Mouse (Mus musculus): Measurements from ENCODE around the gene Foxl1.

- TF ChIP-seq CTCF (IDR thresholded peaks at IDR 0.05; ENCODE audit: extremely low read depth, insufficient read length, insufficient replicate concordance, low read depth, low read length) (no peak), POLR2A (IDR thresholded peaks at IDR 0.05; ENCODE audit: low read depth, low read length) (no peak)
Measured at GRCm38 (mm10) chr8:121158812-121159211, 31.1 kb downstream of the Foxl1 start.
